Mouse (Mus musculus) embryo, embryonic 10 days (tissue): ENCODE results near the gene Pmf1.
A peak's percentile ranks its signal among the peaks of the same experiment; 100 is the strongest.
"Not testable (repeated sequence)": the region's sequence is repeated elsewhere in the genome, so short reads cannot be mapped to it uniquely, and the experiment has no call there.

Source experiments
- DNase-seq: peaks from one replicate; pipeline ENCODE4 v3.0.0-alpha.2; 2015; ENCODE audit warnings: low spot score

The Pmf1 gene

DNA sequence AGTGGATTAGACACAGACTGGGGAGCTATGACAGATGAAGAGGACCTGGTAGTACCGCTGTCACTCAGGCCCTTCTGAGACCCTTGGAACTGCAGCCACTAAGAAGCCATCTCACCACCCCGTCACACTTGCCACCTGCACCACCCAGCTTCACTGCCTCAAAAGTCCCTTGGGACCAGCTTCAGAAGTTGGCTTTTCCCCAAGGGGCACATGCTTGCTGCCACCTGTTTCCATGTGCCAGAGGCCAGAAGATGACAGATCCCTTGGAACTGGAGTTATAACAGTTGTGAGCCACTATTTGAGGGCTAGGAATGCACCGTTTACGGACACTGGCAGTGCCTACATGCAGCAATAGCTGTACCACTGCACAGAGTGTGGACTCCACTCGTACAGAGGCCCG, 14.8 kb downstream of the Pmf1 start:
- DNase-seq, result no peak

DNA sequence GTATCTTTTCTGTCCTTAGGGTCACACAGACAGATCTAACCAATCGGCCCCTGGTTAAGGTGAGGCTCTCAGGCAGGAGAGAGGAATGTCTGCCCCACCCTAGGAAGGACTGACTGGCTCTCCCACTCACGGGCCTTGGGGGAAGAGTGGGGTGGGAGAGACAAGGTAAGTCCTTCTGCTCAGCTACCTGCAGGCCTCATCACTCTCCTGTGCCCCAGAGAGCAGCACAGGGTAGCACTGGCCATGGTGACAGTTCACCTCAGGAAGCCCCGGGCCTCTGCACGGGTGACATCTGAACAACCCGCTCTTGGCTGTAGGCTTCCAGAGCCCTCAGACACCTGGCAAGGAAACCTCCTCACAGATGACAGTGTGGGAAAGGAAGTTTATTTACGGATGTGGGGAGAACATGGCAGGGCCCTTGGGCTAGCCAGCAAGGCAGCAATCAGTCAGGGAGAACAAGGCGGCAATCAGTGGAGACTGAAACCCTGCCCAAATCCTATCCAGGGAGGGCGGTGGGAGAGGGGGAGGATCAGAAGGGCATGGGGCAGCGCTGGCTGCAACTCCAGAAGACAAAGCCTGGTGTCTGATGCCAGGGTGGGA, 16.3 kb downstream of the Pmf1 start:
- no peak for DNase-seq

DNA sequence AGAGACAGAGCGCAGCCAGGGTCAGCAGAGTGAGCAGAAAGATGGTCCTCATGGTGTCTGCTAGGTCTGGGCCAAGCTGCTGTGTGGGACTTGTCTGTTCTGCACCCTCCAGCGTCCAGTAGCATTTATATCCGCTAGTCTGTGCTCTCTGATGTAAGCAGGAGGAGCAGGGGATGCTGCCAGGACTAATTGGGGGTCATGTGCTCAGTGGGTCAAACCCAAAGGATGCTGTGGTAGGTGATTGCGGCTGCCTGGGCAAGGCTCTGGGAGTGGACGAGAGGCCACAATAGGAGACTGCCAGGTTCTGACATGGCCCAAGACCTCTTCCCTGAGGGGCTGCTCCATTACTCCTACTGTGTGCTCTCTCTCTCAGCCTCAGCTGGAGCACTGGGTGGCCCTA, 25.8 kb downstream of the Pmf1 start, which contains the start of gene Bglap:
TSS of gene Bglap (minus strand) at position 101 of the 400 bp plus-strand sequence.
- DNase-seq, result no peak

DNA sequence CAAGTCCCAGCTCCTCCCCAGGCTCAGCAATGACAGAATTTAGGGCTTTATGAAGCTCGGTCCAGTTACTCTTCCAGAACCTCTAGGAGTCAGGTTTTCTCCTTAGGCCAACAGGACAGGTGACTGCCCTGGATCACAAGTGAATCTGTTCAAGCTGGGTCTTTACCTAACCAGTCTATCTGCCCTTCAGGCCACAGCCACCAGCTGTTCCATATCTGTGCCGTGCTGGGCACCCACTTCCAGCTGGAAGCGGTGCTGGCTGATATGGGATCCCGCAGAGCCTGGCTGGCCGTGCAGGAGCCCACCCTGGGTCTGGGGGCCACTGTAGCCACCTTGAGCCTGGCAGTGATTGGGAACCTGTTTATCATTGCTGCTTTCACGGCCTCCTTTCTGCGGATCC, 27.7 kb downstream of the Pmf1 start:
- not testable (repeated sequence) for DNase-seq

DNA sequence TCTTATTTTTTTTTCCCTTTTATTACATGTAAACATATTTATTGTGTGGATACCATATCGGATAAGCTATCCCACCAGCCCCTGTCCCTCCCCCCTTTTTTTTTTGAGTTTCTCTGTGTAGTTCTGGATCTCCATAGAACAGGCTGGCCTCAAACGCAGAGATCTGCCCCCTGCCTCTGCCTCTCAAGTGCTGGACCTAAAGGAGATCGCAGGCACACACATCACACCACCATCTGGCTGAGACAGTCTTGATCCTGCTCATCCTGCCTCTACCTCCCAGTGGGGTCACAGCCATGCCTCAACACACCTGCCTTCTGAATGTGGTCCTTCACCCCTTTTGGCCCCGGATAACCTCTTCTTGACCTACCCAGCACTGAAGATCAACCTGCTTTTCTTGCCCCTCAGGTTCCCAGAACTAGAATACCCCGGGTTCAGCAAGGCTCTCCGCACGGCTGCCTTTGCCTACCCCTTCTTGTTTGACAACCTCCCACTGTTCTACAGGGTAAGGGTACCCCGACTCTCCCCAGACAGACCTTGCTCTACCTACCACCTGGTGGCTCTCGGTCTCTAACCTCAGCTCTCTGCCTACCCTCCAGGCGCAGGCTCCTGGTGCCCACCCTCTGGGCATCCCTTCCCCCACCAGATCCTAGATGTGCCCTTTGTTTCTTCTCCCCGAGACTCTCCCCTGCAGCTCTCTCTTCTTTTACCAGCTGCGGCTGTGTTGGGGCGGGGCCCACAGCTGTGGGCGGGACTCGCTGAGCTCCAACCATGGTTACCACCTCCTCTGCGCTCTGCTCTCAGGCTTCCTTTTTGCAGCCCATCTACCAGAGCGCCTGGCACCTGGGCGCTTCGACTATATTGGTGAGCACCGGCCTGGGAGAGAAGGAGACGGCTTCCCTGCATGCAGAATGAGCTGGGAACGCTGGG, 28.5 kb downstream of the Pmf1 start:
- peak; percentile 61 for DNase-seq

DNA sequence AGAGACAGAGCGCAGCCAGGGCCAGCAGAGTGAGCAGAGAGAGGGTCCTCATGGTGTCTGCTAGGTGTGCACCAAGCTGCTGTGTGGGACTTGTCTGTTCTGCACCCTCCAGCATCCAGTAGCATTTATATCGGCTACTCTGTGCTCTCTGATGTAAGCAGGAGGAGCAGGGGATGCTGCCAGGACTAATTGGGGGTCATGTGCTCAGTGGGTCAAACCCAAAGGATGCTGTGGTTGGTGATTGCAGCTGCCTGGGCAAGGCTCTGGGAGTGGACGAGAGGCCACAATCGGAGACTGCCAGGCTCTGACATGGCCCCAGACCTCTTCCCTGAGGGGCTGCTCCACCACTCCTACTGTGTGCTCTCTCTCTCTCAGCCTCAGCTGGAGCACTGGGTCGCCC, 31.5 kb downstream of the Pmf1 start, which contains the start of gene Bglap2:
TSS of gene Bglap2 (minus strand) at position 101 of the 400 bp plus-strand sequence.
- DNase-seq, result not testable (repeated sequence)

DNA sequence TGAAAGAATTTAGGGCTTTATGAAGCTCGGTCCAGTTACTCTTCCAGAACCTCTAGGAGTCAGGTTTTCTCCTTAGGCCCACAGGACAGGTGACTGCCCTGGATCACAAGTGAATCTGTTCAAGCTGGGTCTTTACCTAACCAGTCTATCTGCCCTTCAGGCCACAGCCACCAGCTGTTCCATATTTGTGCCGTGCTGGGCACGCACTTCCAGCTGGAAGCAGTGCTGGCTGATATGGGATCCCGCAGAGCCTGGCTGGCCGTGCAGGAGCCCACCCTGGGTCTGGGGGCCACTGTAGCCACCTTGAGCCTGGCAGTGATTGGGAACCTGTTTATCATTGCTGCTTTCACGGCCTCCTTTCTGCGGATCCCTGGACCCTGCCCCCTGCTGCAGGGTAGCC, 33.5 kb downstream of the Pmf1 start:
- not testable (repeated sequence) for DNase-seq

DNA sequence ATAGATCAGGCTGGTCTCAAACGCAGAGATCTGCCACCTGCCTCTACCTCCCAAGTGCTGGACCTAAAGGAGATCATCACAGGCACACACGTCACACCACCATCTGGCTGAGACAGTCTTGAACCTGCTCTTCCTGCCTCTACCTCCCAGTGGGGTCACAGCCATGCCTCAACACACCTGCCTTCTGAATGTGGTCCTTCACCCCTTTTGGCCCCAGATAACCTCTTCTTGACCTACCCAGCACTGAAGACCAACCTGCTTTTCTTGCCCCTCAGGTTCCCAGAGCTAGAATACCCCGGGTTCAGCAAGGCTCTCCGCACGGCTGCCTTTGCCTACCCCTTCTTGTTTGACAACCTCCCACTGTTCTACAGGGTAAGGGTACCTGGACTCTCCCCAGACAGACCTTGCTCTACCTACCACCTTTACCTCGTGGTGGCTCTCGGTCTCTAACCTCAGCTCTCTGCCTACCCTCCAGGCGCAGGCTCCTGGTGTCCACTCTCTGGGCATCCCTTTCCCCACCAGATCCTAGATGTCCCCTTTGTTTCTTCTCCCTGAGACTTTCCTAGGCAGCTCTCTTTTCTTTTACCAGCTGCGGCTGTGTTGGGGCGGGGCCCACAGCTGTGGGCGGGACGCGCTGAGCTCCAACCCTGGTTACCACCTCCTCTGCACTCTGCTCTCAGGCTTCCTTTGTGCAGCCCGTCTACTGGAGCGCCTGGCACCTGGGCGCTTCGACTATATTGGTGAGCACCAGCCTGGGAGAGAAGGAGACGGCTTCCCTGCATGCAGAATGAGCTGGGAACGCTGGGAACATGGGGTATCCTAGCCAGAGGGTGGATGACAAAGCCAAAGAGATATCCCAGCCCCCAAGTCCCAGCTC, 34.1 kb downstream of the Pmf1 start:
- peak; percentile 71 for DNase-seq

DNA sequence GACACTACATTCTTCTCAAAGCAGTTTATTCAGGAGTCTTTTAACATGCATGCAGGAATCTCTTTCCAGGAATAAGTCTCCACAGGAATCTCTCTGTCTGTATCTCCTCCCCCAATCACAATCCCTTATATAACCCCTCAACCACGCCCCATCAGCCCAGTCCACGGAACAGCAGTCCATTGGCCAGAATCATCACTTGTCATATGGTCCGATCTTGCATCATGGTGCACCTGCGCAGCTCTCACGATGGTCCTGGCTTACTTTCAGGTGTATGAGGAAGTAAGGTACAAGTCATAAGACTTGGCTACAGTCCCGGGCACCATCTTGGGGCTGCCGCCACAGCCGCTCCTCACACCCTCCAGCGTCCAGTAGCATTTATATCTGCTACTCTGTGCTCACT, 37.5 kb downstream of the Pmf1 start, which contains the start of gene Bglap3:
TSS of gene Bglap3 (minus strand) at position 101 of the 400 bp plus-strand sequence.
- not testable (repeated sequence) for DNase-seq

DNA sequence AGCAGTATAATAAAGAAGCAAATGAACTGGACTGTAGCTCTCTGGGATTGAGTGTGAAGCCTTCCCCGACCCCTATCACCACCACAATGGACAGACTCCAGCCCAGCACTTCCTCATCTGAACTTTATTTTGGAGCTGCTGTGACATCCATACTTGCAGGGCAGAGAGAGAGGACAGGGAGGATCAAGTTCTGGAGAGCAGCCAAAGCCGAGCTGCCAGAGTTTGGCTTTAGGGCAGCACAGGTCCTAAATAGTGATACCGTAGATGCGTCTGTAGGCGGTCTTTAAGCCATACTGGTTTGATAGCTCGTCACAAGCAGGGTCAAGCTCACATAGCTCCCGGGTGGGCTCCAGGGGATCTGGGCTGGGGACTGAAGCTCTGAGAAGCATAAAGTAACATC, 41.6 kb downstream of the Pmf1 start:
- not testable (repeated sequence) for DNase-seq

DNA sequence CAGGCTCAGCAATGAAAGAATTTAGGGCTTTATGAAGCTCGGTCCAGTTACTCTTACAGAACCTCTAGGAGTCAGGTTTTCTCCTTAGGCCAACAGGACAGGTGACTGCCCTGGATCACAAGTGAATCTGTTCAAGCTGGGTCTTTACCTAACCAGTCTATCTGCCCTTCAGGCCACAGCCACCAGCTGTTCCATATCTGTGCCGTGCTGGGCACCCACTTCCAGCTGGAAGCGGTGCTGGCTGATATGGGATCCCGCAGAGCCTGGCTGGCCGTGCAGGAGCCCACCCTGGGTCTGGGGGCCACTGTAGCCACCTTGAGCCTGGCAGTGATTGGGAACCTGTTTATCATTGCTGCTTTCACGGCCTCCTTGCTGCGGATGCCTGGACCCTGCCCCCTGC, 42.6 kb downstream of the Pmf1 start:
- DNase-seq, result not testable (repeated sequence)

DNA sequence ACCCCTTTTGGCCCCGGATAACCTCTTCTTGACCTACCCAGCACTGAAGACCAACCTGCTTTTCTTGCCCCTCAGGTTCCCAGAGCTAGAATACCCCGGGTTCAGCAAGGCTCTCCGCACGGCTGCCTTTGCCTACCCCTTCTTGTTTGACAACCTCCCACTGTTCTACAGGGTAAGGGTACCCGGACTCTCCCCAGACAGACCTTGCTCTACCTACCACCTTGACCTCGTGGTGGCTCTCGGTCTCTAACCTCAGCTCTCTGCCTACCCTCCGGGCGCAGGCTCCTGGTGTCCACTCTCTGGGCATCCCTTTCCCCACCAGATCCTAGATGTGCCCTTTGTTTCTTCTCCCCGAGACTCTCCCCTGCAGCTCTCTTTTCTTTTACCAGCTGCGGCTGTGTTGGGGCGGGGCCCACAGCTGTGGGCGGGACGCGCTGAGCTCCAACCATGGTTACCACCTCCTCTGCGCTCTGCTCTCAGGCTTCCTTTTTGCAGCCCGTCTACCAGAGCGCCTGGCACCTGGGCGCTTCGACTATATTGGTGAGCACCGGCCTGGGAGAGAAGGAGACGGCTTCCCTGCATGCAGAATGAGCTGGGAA, 43.2 kb downstream of the Pmf1 start:
- DNase-seq, result peak; percentile 42

DNA sequence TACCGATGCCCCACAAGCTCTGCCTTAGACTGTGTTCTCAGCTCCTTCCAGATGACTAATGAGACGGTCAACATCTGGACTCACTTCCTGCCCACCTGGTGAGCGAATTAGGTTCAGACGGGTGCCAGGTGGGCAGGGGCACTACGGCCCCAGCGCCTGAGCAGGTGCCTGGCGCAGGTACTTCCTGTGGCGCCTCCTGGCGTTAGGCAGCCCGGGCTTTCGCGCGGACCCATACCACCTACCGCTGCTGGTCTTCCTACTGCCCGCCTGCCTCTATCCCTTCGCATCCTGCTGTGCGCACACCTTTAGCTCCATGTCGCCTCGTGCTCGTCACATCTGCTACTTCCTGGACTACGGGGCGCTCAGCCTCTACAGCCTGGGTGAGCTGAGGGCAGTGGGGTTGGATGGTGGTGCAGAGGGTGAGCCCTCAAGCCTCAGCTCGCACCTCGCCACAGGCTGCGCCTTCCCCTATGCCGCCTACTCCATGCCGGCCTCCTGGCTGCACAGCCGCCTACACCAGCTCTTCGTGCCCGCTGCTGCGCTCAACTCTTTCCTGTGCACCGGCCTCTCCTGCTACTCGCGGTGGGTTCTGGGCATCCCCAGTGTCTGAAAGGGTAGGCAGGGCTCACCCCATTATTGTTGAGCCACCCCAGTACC, 44.3 kb downstream of the Pmf1 start:
- no peak for DNase-seq

DNA sequence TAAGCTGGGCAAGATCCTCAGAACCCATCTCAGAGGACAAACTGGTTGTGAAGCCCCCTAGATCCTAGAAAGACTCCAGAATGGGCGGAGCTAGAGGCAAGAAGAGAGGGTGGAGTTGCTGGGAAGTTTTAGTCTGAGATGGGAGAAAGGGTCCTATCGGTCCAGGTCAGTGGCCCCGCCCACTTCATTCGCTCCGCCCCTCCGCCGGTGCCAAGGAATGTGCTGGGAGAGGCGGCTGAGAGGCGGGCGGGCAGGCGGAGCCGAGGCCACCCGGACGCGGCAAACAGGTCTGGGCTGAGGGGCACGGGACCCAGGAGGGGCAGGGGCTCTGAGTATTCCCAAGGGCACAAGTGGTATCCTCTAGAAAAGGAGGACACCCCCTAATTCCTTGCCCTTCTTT, 45.8 kb downstream of the Pmf1 start, which contains the start of gene Paqr6:
TSS of gene Paqr6 (plus strand) at position 248 of the 400 bp plus-strand sequence.
- DNase-seq, result peak; percentile 83

DNA sequence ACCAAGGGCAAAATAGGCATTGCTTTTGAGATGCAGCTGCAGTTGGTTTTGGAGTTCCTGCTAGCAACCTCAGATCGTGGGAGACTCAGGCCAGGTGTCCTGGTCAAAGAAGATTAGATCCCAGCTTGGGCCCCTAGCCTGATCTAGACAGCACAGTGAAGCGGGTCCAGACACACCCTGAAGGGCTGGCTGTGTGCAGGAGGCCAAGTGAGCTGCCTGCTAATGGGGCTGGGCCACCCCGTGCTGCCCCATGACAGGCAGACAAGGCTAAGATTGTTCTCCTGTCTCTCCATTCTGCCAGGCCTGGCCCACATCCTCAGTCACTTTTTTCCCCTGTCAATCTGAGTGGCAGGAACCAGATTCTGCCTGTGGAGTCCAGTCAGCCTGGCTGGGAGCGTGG, 46.4 kb downstream of the Pmf1 start:
- no peak for DNase-seq

DNA sequence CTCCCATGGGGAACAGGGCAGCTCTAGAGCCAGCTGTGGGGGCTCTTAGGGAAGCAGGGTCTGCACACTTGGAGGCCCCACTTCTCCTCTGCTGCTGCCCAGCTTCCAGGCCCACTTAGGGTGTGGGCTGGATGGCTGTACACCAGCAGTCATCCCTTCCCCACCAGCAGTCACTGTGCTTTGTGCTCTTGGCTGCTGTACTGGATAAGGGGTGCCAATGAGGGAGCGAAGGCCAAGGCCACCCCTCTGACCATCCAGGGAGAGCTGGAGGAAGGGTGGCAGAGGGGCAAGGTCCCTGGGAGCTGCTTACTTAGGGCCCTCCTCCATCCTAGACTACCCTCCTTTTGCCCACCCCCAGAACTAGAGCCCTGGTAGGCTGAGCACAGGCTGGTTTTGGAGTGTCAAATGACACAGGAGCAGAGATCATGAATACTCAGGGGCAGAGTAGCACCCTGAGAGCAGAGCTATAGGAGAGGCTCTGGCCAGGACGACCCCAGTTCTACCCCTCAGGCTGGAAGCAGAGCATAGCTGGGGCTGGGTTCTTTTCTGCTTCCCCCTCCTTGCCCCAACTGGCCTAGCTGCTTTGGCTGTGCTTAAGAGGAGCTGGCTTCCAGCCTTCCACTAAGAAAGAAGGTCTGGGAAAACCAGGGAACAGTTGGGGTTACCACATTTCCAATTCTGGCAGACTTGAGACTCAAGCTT, 48.4 kb downstream of the Pmf1 start:
- DNase-seq, result no peak

DNA sequence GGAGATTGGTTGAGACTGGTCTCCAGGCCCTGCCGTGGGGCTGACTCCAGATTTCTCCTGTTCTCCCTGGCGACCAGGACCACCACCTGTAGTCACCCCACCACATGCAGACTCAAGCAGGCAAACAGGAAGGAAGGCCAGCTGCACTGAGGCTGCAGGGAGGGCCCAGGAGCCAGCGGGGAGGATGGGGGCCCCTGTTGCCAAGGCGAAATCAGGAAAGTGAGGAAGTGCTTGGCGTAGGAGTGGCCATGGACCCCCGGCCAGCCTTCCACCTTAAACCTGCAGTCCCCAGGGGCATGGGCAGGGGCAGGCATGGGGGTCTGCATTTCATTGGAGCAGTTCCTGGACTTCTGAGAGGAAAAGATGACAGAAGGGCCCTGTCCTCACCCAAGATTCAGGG, 49.0 kb downstream of the Pmf1 start:
- no peak for DNase-seq

DNA sequence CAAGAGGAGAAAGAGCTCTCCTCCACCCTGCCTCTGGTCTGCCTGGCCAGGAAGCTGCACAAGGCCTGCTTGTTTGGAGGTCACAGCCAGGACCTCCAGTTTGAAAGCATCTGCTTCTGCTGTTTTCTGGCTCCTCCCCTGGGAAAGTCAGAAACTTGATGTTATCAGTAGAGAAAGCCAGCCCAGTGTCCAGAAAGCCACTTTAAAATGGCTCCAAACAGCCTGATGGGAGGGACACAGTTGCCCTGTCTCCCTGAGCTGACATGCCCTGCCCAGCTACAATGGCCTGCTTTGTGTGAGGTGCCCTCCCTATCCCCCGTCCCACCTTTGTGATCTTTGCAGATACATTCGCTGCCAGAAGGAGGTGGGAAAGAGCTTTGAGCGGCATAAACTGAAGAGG, 50.1 kb downstream of the Pmf1 start:
- no peak for DNase-seq

DNA sequence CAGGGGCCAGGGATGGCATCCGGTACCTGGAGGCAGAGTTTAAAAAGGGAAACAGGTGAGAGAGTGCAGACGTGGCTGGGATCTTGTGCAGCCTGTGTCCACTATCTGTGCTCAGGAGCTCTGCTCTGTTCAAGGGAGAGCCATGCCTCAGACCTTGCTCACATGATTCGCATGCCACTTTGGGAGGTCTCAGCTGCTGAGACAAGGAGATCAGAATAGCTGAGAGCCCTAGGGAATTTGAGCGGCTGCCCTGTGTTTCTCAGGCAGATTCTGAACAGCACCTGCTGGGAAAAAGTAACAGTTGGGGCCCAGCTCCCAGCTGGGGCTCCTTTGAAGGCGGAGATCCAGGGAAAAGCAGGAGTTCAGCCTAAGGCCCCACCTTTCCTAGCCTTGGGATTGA, 50.5 kb downstream of the Pmf1 start:
- DNase-seq, result no peak

DNA sequence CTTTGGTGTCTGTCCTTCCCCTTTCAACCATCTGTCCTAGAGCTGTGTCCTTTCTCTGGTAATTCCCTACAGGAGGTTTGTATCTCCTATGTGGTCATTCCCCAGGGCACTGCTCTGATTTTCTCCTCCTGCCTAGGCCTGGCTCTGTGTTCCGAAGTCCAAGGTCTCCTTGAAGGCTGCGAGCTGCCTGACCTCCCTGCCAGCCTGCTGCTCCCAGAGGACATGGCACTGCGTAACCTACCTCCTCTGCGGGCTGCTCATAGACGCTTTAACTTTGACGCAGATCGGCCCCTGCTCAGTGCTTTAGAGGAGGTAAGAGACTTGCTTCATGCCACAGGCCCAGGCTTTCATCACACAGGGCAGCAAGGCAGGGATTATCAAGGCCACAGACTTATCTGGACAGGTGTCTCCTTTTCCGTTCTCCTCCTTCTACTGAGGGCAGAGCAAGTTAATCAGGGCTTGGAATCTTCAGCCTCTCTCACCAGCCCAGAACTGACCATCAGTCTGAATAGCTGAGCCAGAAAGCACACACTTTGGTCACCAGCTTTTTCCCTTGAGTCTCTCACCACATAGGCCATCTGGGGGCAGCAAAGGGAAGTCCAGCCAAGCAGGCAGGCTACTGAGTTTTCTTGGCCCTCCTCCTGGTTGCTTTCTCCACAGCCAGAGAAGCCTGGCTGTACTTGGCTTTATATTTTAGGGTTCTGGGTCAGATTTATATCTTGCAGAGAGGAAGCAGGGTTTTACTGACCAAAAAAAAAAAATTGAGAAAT, 55.5 kb downstream of the Pmf1 start:
- peak; percentile 24 for DNase-seq
